Mouse (Mus musculus) testis, adult 2 months (tissue): ENCODE results near the gene Rtl4. TPM values are rescaled to one million over a fixed set of nuclear protein-coding genes. Genes with fewer than 3 reads are reported as not detected.

ENCODE experiments used
- H3K27ac ChIP-seq: fragments of 200-500 bp; 2 replicates; pipeline ENCODE4 v1.5.1; 2012; ENCODE audit warnings: low read depth, low read length; ENCODE audit not compliant: control insufficient read depth, insufficient read depth
- H3K27me3 ChIP-seq: fragments of 200-500 bp; 2 replicates; pipeline ENCODE4 v1.6.1; 2012; ENCODE audit warnings: mild to moderate bottlenecking, low read length, moderate library complexity; ENCODE audit not compliant: control insufficient read depth, insufficient read depth
- H3K36me3 ChIP-seq: fragments of 200-500 bp; 2 replicates; pipeline ENCODE4 v1.6.1; 2012; ENCODE audit warnings: mild to moderate bottlenecking, low read length; ENCODE audit not compliant: control insufficient read depth, insufficient read depth
- H3K4me1 ChIP-seq: fragments of 200-500 bp; 2 replicates; pipeline ENCODE4 v1.6.1; 2012; ENCODE audit warnings: low read length; ENCODE audit not compliant: control insufficient read depth, insufficient read depth
- H3K4me3 ChIP-seq: fragments of 200-500 bp; 2 replicates; pipeline ENCODE4 v1.5.1; 2012; ENCODE audit warnings: low read depth, mild to moderate bottlenecking, low read length, moderate library complexity, mixed read lengths; ENCODE audit not compliant: control insufficient read depth
- CTCF ChIP-seq: fragments of 200-500 bp; IDR thresholded peaks from 2 replicates; pipeline ENCODE4 v1.5.1; 2012; ENCODE audit warnings: low read depth, mild to moderate bottlenecking, inconsistent platforms, low read length, moderate library complexity; ENCODE audit not compliant: control insufficient read depth, insufficient read depth, insufficient replicate concordance
- POLR2A ChIP-seq: fragments of 200-500 bp; IDR thresholded peaks from 2 replicates; pipeline ENCODE4 v1.6.1; 2012; ENCODE audit warnings: low read depth, mild to moderate bottlenecking, inconsistent platforms, low read length, moderate library complexity; ENCODE audit not compliant: control insufficient read depth
- polyA plus RNA-seq: library from polyadenylated mRNA; depleted of rRNA; stranded (reverse); fragments of >200 nt; gene quantifications from 2 replicates; pipeline ENCODE4 v1.2.3, GENCODE M21; 2012; rRNA removed

Rtl4 gene
- polyA plus RNA-seq, 1 experiment = 0.69 TPM

DNA sequence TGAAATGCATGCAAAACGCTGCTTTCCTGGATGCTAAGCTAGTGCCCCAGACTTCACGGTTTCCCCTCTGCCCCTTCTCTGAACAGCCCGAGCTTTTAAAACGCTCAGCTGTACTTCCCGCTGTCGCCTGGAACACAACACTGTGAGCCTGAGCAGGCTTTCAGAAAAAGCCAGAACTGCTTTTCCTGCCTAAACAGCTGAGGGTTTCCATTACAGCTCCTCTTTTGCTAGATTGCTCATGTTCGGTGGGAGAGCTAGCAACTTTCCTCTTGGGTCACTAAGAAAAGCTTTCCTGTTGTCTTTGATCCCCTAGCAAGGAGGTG is 1.1 kb downstream of the Rtl4 start:
- Histone ChIP-seq H3K27ac (no peak overlapping the region), H3K36me3 (no peaks in the 10 kb centered on the region), H3K4me3 (no peak overlapping the region; the same call in 1 of the 2 replicates), H3K27me3 (no peaks in the 10 kb centered on the region), H3K4me1 (peaks cover 9% of the 10 kb centered on the region)
- no peak for TF ChIP-seq POLR2A
- TF ChIP-seq CTCF = no peak

DNA sequence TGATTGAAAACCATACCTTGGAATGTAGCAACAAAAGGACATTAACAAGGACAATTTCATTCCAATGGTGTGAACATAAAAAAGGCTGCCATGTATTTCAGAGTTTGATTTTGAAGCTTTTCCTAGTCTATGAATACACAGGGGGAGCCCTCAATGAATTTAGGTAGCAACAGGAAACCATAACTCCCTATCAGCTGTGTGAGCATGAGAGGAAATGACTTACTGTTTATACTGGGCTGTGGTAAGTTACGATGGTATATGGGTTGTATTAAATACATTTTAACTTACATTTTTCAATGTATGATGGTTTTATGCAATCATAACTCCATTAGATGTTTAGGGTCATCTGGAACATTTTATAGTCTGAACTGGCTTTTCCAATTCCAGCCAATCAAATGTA is 27.6 kb downstream of the Rtl4 start:
- Histone ChIP-seq H3K4me3 (no peak overlapping the region), H3K27ac (no peak overlapping the region), H3K27me3 (no peaks in the 10 kb centered on the region), H3K4me1 (no peaks in the 10 kb centered on the region), H3K36me3 (no peaks in the 10 kb centered on the region)
- TF ChIP-seq POLR2A (no peak), CTCF (no peak)

DNA sequence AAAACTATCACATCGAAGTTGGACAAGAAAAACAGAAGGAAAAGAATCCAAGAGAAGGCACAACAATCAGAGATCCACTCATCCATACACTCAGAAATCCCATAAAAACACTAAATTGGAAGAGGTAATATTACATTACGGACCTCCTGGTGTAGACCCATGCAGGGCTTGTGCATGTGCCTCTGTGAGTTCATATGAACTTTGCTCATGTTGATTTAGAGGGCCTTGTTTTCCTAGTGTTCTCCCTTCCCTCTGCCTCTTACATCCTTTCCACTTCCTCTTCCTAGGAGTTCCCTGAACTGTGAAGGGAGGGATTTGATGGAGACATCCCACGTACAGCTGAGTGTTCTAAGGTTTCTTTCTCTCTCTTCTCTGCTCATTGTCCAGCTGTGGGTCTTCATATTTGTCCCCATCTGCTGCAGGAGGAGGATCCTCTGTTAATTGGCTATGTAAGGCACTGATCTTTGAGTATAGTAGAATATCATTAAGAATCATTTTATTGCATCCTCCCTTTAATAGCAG is 58.9 kb downstream of the Rtl4 start:
- H3K27me3 ChIP-seq = no peaks in the 10 kb centered on the region
- H3K4me3 ChIP-seq = no peak overlapping the region
- no peaks in the 10 kb centered on the region for H3K4me1 ChIP-seq
- no peaks in the 10 kb centered on the region for H3K36me3 ChIP-seq
- no peak overlapping the region for H3K27ac ChIP-seq
- TF ChIP-seq CTCF (no peak), POLR2A (no peak)

DNA sequence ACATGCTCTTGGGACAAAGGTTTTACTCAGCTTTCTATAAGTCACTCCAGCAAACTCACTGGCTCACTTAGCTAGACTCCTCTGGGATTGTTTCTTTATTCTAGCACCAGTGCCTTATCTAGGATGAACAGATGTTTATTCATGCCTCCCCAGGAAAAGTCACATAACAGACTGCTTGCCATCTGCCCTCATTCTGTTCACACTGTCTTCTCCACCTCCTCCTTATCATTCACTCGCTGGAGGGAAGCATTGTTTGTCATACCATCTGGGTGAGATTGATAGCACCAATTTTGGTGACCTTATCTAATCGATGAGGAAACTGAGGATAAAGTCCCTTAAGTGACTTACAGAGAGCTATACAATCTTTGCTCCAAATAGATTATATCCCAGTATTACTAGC is 298.3 kb downstream of the Rtl4 start:
- no peak overlapping the region for H3K4me3 ChIP-seq
- TF ChIP-seq CTCF (no peak), POLR2A (no peak)
- H3K4me1 ChIP-seq = no peaks in the 10 kb centered on the region
- H3K36me3 ChIP-seq = no peaks in the 10 kb centered on the region
- H3K27me3 ChIP-seq = no peaks in the 10 kb centered on the region
- H3K27ac ChIP-seq = no peak overlapping the region

DNA sequence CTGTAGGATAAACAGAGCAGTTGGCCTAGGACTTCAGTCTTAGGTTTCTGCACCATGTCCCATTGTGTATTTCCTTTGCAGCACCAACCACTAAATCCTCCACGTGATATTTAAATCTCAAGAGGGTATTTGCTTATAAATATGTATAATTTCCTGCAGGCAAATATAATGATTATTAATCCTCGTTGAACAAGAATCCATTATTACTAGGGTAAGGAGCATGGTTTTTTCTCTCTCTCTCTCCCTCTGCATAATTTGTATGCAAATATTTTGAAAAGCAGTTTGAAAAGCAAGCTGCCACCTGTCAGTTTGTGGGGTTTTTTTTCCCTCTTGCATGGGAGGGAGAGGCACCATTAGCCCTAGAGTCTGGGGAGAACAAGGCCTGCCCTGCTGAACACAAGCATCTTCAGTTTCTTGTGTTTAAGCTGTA is 376.8 kb downstream of the Rtl4 start:
- Histone ChIP-seq H3K27me3 (no peaks in the 10 kb centered on the region), H3K36me3 (no peaks in the 10 kb centered on the region)
- TF ChIP-seq CTCF (no peak), POLR2A (no peak)

DNA sequence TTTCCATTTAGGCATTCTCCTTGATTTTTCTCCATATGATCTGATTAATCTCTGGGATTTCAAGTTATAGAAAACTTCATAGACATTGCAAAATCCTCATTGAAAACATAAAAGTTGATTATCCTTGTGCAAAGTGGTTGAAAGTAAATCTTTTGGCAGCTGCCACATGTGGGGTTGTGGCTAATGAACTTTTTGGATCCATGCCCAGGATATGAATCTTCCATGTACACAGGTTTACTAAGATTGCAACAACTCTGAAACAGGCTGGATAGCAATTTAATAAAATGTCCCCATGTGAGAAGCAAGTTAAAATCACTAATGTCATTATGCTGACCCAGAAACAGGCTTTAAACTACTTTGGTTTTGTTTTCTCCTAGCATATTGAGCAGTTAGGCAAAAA is 401.1 kb downstream of the Rtl4 start:
- Histone ChIP-seq H3K4me1 (no peaks in the 10 kb centered on the region), H3K27ac (no peak overlapping the region), H3K36me3 (no peaks in the 10 kb centered on the region), H3K4me3 (no peak overlapping the region), H3K27me3 (no peaks in the 10 kb centered on the region)
- TF ChIP-seq CTCF (no peak), POLR2A (no peak)

More for the DNA sequence above, 376.8 kb downstream of the Rtl4 start:
- H3K4me1 ChIP-seq = no peaks in the 10 kb centered on the region
- no peak overlapping the region for H3K27ac ChIP-seq
- H3K4me3 ChIP-seq = no peak overlapping the region

DNA sequence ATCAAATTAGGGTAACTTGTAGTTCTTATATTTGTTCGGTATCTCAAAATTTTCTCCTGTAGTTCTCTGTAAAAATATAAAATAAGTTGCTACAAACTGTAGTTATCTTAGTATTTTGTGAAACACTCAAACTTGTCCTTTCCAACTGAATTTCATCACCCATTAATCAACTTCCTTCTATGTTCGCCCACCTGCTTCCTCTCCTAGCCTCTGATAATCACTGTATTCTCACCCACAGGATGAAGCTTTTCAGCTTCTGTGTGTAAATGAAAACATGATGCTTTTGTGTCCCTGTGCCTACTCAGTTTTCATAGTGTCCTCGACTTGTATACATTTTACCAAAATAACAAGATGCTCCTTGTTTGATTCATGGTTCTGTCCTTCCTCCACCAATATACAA is 401.7 kb downstream of the Rtl4 start:
- H3K27me3 ChIP-seq = no peaks in the 10 kb centered on the region
- no peaks in the 10 kb centered on the region for H3K36me3 ChIP-seq
- no peak for TF ChIP-seq CTCF
- no peak for TF ChIP-seq POLR2A
- no peak overlapping the region for H3K27ac ChIP-seq
- H3K4me1 ChIP-seq = no peaks in the 10 kb centered on the region
- H3K4me3 ChIP-seq = no peak overlapping the region

DNA sequence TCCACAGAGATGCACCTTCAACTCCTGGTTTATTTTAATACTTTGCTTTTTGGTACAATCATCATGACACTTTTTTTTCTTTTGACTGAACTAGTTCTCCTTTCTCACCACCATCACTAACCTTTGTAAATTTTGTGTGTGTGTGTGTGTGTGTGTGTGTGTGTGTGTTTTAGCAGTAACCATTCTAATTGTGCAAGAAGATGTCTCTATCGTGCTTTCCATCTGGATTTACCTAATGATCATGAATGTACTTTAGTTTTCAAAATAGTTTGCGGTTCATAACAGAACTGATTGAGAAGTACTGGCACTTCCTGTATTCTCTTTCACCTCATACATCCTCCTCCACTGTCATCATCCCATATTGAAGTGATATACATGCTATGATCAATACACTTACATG is 402.3 kb downstream of the Rtl4 start:
- Histone ChIP-seq H3K4me3 (no peak overlapping the region), H3K36me3 (no peaks in the 10 kb centered on the region), H3K4me1 (no peaks in the 10 kb centered on the region), H3K27me3 (no peaks in the 10 kb centered on the region), H3K27ac (no peak overlapping the region)
- no peak for TF ChIP-seq CTCF
- TF ChIP-seq POLR2A = no peak

Other genes with a start within 250 kb of the Rtl4 start
- 1.7 and 2.6 TPM in 2 replicates for gene Trpc5os, start 232.3 kb upstream of the Rtl4 start, polyA plus RNA-seq
- gene Trpc5, start 727 bp upstream of the Rtl4 start, polyA plus RNA-seq = 0.04 and 0.06 TPM in 2 replicates